24 mouse cellular contexts compared by ENCODE assay signal in the genomic region with DNA sequence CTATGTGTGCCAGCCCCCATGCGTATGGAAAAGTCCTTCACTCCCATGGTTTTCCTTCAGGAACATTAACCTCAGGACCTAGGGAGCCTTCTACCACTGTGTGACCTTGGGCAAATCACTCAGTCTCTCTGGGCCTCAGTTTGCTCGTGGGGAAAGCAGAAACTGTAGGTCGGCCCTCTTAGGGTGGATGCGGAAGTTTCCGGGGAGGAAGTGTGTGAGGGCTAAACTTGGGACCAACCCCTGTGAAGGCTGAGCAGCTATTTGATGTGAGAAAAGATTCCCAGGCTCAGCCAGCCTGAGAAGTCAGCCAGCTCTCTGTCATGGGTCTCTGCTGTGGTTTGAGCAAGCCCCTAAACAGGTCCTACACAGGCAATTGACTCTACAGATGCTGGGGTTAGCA. TPM values are rescaled to one million over a fixed set of nuclear protein-coding genes. Genes with fewer than 3 reads are reported as not detected.
DNase-seq lines count a peak whose midpoint lies in the region; ATAC-seq and TF ChIP-seq lines count a peak whose summit lies in the region.
"Had no signal": no experiment of that assay in that cellular context is flagged by ENCODE, and none has a peak within 500 bp of the region (broad histone marks: within the 10 kb centered on the region; RNA-seq: fewer than 3 reads in every experiment).

No protein-coding gene starts in this region.

- intact Hi-C loops in heart, postnatal 10 days (cut with DNase I), result no loop called here

- no peak for TF ChIP-seq POLR2A in bone marrow, adult 2 months (IDR thresholded peaks at IDR 0.05; ENCODE audit: borderline replicate concordance, control insufficient read depth, low read depth, low read length)

- no peaks in the 10 kb centered on the region; the same call in 1 of the 2 replicates for H3K4me1 ChIP-seq in bone marrow, adult 2 months (ENCODE audit: control insufficient read depth, insufficient read depth, low read length)
- peaks cover 4% of the 10 kb centered on the region; the same call in 1 of the 2 replicates for H3K4me1 ChIP-seq in forebrain, embryonic 16.5 days (replicated peaks; ENCODE audit: control insufficient read depth, insufficient read depth, low read length)
- no peaks in the 10 kb centered on the region for H3K4me1 ChIP-seq in midbrain, embryonic 14.5 days (ENCODE audit: control insufficient read depth, insufficient read depth, low read length)
- H3K4me1 ChIP-seq: forebrain, embryonic 15.5 days had no signal

- no peak for TF ChIP-seq CTCF in bone marrow, adult 2 months (IDR thresholded peaks at IDR 0.05; ENCODE audit: control insufficient read depth, insufficient read depth, low read length)

- no peaks in the 10 kb centered on the region for H3K9me3 ChIP-seq in forebrain, embryonic 16.5 days (ENCODE audit: control insufficient read depth, low read length)
- no peaks in the 10 kb centered on the region for H3K9me3 ChIP-seq in midbrain, embryonic 14.5 days (ENCODE audit: control insufficient read depth, low read length)
- H3K9me3 ChIP-seq: embryonic facial prominence, embryonic 10.5 days; embryonic facial prominence, embryonic 12.5 days; forebrain, embryonic 13.5 days; forebrain, embryonic 15.5 days; G1E had no signal

- peak; percentile 89 for DNase-seq in heart, adult 11 months
- no peak for DNase-seq in heart, postnatal 10 days
- DNase-seq in midbrain, embryonic 14.5 days, result no peak
- DNase-seq: adrenal gland, adult 2 months; adrenal gland, postnatal 10 days; adrenal gland, postnatal 36 days; B cell, adult 2 months; cerebellum, adult 11-12 months; cerebellum, adult 2 months; cerebellum, adult 9-10 months; cerebellum, postnatal 10 days; cerebellum, postnatal 25 days had no signal

- no peak overlapping the region for H3K4me3 ChIP-seq in bone marrow, adult 2 months (replicated peaks; ENCODE audit: control insufficient read depth, low read depth, low read length)
- no peak overlapping the region for H3K4me3 ChIP-seq in forebrain, embryonic 16.5 days (replicated peaks; ENCODE audit: low read length)
- no peak overlapping the region for H3K4me3 ChIP-seq in midbrain, embryonic 14.5 days (replicated peaks; ENCODE audit: low read depth, low read length)
- H3K4me3 ChIP-seq: embryonic facial prominence, embryonic 10.5 days; embryonic facial prominence, embryonic 12.5 days; forebrain, embryonic 13.5 days; forebrain, embryonic 15.5 days had no signal

- 39% methylated on average over 5 of the region's 5 CpGs for WGBS in bone marrow, adult 2 months
- 91% methylated on average over 5 of the region's 5 CpGs for WGBS in forebrain, embryonic 16.5 days
- 85% methylated on average over 5 of the region's 5 CpGs for WGBS in midbrain, embryonic 14.5 days

- peak; percentile 65 for ATAC-seq in megakaryocyte, adult 5-6 weeks (ENCODE audit: poor library complexity, severe bottlenecking)
- no peak for ATAC-seq in forebrain, embryonic 16.5 days
- no peak for ATAC-seq in midbrain, embryonic 14.5 days (ENCODE audit: low FRiP score, low TSS enrichment)
- ATAC-seq: CD4-positive, CD25-positive, alpha-beta regulatory T cell, adult 4 months; forebrain, embryonic 13.5 days; forebrain, embryonic 15.5 days; Patski had no signal

- 0 out of 2 replicates have a peak overlapping the region, but pooled peaks have one; percentile 10 for H3K27ac ChIP-seq in bone marrow, adult 2 months (ENCODE audit: control insufficient read depth, insufficient read depth, low read depth, low read length, poor library complexity)
- no peak overlapping the region for H3K27ac ChIP-seq in forebrain, embryonic 16.5 days (ENCODE audit: low read length)
- no peak overlapping the region for H3K27ac ChIP-seq in midbrain, embryonic 14.5 days (replicated peaks; ENCODE audit: low read depth, low read length)
- H3K27ac ChIP-seq: embryonic facial prominence, embryonic 10.5 days; embryonic facial prominence, embryonic 12.5 days; forebrain, embryonic 13.5 days; forebrain, embryonic 15.5 days had no signal

- no peak overlapping the region for H3K4me2 ChIP-seq in forebrain, embryonic 16.5 days (ENCODE audit: low read length)
- no peak overlapping the region for H3K4me2 ChIP-seq in midbrain, embryonic 14.5 days (ENCODE audit: low read length)
- H3K4me2 ChIP-seq: embryonic facial prominence, embryonic 12.5 days; forebrain, embryonic 13.5 days; forebrain, embryonic 15.5 days had no signal

- H3K27me3 ChIP-seq in forebrain, embryonic 16.5 days (replicated peaks; ENCODE audit: control insufficient read depth, insufficient read depth, low read length), result no peaks in the 10 kb centered on the region
- no peaks in the 10 kb centered on the region for H3K27me3 ChIP-seq in midbrain, embryonic 14.5 days (ENCODE audit: control insufficient read depth, insufficient read depth, low read length)
- H3K27me3 ChIP-seq: embryonic facial prominence, embryonic 12.5 days; forebrain, embryonic 13.5 days; forebrain, embryonic 15.5 days; Patski had no signal

- H3K36me3 ChIP-seq in forebrain, embryonic 16.5 days (ENCODE audit: control insufficient read depth, insufficient read depth), result no peaks in the 10 kb centered on the region
- no peaks in the 10 kb centered on the region for H3K36me3 ChIP-seq in midbrain, embryonic 14.5 days (ENCODE audit: control insufficient read depth, insufficient read depth, low read length)
- H3K36me3 ChIP-seq: embryonic facial prominence, embryonic 10.5 days; embryonic facial prominence, embryonic 12.5 days; forebrain, embryonic 15.5 days; G1E had no signal

- no peak overlapping the region for H3K9ac ChIP-seq in forebrain, embryonic 16.5 days (replicated peaks; ENCODE audit: low read depth, low read length)
- H3K9ac ChIP-seq in midbrain, embryonic 14.5 days (replicated peaks; ENCODE audit: low read length), result no peak overlapping the region
- H3K9ac ChIP-seq: embryonic facial prominence, embryonic 12.5 days; forebrain, embryonic 13.5 days; forebrain, embryonic 15.5 days had no signal

RNA-seq across cellular contexts. Expression of gene Lgals2, which starts 7.0 kb away (rescaled TPM):
- total RNA-seq in heart, postnatal 10 days (2021), result under 1 TPM in 1 of 2 experiments, not detected in 1; 0.64 TPM
- not detected in 2 replicates for polyA plus RNA-seq in bone marrow, adult 2 months (2011; ENCODE audit: insufficient read depth, insufficient read length, low replicate concordance, missing spikeins)
- total RNA-seq in megakaryocyte, adult 5-6 weeks (2015), result not detected in 2 replicates
- 0.26 TPM in 1 of 2 replicates, not detected in the other for total RNA-seq in megakaryocyte, adult 5-6 weeks (2017)
- not detected in 2 replicates for polyA plus RNA-seq in forebrain, embryonic 16.5 days (2015; fragmentation: Nextera tagmentation; extraction: Ambion mirVana)
- polyA plus RNA-seq in midbrain, embryonic 14.5 days (2014; fragmentation: Nextera tagmentation; extraction: Ambion mirVana), result not detected in 2 replicates
- total RNA-seq: CH12.LX, G1E had no signal
- polyA plus RNA-seq: CD4-positive, CD25-positive, alpha-beta regulatory T cell, adult 4 months; embryonic facial prominence, embryonic 10.5 days; embryonic facial prominence, embryonic 12.5 days; forebrain, embryonic 11.5 days; forebrain, embryonic 13.5 days; forebrain, embryonic 15.5 days; G1E had no signal

RNA-seq across cellular contexts. Expression of gene Gga1, which starts 14.7 kb away (rescaled TPM):
- 10 to 100 TPM; 40.4 to 45.2 TPM for total RNA-seq in heart, postnatal 10 days (2021)
- polyA plus RNA-seq in bone marrow, adult 2 months (2011; ENCODE audit: insufficient read depth, insufficient read length, low replicate concordance, missing spikeins), result 25.8 and 55.3 TPM in 2 replicates
- total RNA-seq in megakaryocyte, adult 5-6 weeks (2015), result 46.0 and 52.6 TPM in 2 replicates
- 20.8 and 28.9 TPM in 2 replicates for total RNA-seq in megakaryocyte, adult 5-6 weeks (2017)
- polyA plus RNA-seq in forebrain, embryonic 16.5 days (2015; fragmentation: Nextera tagmentation; extraction: Ambion mirVana), result 61.3 and 67.4 TPM in 2 replicates
- polyA plus RNA-seq in midbrain, embryonic 14.5 days (2014; fragmentation: Nextera tagmentation; extraction: Ambion mirVana), result 37.3 and 42.0 TPM in 2 replicates

RNA-seq across cellular contexts. Expression of gene Cdc42ep1, which starts 19.9 kb away (rescaled TPM):
- total RNA-seq in heart, postnatal 10 days (2021), result 10 to 100 TPM; 63.9 to 68.5 TPM
- 6.6 and 9.4 TPM in 2 replicates for polyA plus RNA-seq in bone marrow, adult 2 months (2011; ENCODE audit: insufficient read depth, insufficient read length, low replicate concordance, missing spikeins)
- total RNA-seq in megakaryocyte, adult 5-6 weeks (2015), result not detected in 2 replicates
- total RNA-seq in megakaryocyte, adult 5-6 weeks (2017), result 0.26 TPM in 1 of 2 replicates, not detected in the other
- 9.7 and 11.0 TPM in 2 replicates for polyA plus RNA-seq in forebrain, embryonic 16.5 days (2015; fragmentation: Nextera tagmentation; extraction: Ambion mirVana)
- polyA plus RNA-seq in midbrain, embryonic 14.5 days (2014; fragmentation: Nextera tagmentation; extraction: Ambion mirVana), result 7.8 and 8.8 TPM in 2 replicates
- total RNA-seq: CH12.LX had no signal
- polyA plus RNA-seq: CD4-positive, CD25-positive, alpha-beta regulatory T cell, adult 4 months; G1E had no signal

RNA-seq across cellular contexts. Expression of gene Gm49510, which starts 37.2 kb away (rescaled TPM):
- not detected for total RNA-seq in heart, postnatal 10 days (2021)
- not detected in 2 replicates for polyA plus RNA-seq in bone marrow, adult 2 months (2011; ENCODE audit: insufficient read depth, insufficient read length, low replicate concordance, missing spikeins)
- not detected in 2 replicates for total RNA-seq in megakaryocyte, adult 5-6 weeks (2015)
- total RNA-seq in megakaryocyte, adult 5-6 weeks (2017), result 1.1 and 2.0 TPM in 2 replicates
- polyA plus RNA-seq in forebrain, embryonic 16.5 days (2015; fragmentation: Nextera tagmentation; extraction: Ambion mirVana), result 0.19 and 0.30 TPM in 2 replicates
- polyA plus RNA-seq in midbrain, embryonic 14.5 days (2014; fragmentation: Nextera tagmentation; extraction: Ambion mirVana), result not detected in 2 replicates
- total RNA-seq: adrenal gland, adult 2 months; adrenal gland, postnatal 10 days; adrenal gland, postnatal 36 days had no signal
- polyA plus RNA-seq: adrenal gland, adult 2 months; CD4-positive, CD25-positive, alpha-beta regulatory T cell, adult 4 months; forebrain, embryonic 15.5 days had no signal

RNA-seq across cellular contexts. Expression of gene Sh3bp1, which starts 37.3 kb away (rescaled TPM):
- total RNA-seq in heart, postnatal 10 days (2021), result 1 to 10 TPM; 6.3 to 8.2 TPM
- polyA plus RNA-seq in bone marrow, adult 2 months (2011; ENCODE audit: insufficient read depth, insufficient read length, low replicate concordance, missing spikeins), result 18.9 and 63.2 TPM in 2 replicates
- total RNA-seq in megakaryocyte, adult 5-6 weeks (2015), result 46.5 and 53.3 TPM in 2 replicates
- total RNA-seq in megakaryocyte, adult 5-6 weeks (2017), result 34.0 and 38.2 TPM in 2 replicates
- 4.9 and 6.0 TPM in 2 replicates for polyA plus RNA-seq in forebrain, embryonic 16.5 days (2015; fragmentation: Nextera tagmentation; extraction: Ambion mirVana)
- 1.7 and 2.9 TPM in 2 replicates for polyA plus RNA-seq in midbrain, embryonic 14.5 days (2014; fragmentation: Nextera tagmentation; extraction: Ambion mirVana)
